Mouse (Mus musculus): ENCODE data around the gene Tnfsf13.

DNA sequence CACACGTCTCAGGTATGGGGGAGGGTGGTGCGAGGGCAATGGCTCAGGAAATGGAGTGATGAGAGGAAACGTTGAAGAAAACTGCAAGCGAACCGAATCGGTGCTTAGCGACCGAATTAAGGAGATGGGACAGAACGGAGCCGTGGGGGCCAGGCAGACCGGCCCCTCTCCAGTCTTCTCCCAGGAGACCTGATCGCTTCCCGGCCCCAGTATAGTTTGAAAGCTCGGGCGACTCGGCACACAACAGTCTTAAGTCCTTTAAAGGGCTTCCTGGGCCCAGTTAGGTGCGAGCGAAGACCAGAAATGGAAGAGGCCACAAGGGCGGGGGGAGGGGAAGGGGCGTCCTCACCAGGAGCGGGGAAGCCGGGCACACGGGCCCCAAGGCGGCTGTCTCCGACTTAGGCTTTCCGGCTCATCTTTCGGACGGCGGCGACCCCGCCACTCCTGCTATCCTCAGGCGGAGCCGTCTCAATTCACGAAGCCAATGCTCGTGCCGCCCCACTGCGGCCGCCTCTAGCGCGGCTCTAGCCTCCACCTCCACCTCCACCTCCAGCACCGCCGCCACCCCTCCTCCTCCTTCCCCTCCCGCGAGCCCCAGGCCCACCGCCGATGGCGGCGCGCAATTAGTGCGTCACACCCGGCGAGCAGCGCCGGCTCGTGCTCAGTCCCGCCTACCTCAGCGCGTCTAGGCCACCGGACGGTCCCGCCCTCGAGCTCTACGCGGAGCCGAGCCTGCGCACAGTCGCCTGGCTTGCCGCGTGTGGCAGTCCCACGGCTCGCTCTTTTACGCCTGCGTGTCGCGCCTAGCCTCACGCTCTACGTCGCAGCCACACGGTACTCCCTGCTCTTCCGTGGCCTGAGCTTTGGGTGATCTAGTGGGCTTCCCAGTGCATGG lies 4.0 kb downstream of the Tnfsf13 start, which contains the start of gene Senp3:
- TF ChIP-seq POLR2A (IDR thresholded peaks at IDR 0.05; ENCODE audit: low read depth, low read length): peak; percentile 75
- TF ChIP-seq CTCF (IDR thresholded peaks at IDR 0.05; ENCODE audit: extremely low read depth, insufficient read length, insufficient replicate concordance, low read depth, low read length): no peak

All from small intestine, adult 2 months (tissue).